Mouse (Mus musculus): Measurements from ENCODE around the gene Gm3604.
A peak's percentile ranks its signal among the peaks of the same experiment; 100 is the strongest.
"Not testable (repeated sequence)": the region's sequence is repeated elsewhere in the genome, so short reads cannot be mapped to it uniquely, and the experiment has no call there.

Gene Gm3604

DNA sequence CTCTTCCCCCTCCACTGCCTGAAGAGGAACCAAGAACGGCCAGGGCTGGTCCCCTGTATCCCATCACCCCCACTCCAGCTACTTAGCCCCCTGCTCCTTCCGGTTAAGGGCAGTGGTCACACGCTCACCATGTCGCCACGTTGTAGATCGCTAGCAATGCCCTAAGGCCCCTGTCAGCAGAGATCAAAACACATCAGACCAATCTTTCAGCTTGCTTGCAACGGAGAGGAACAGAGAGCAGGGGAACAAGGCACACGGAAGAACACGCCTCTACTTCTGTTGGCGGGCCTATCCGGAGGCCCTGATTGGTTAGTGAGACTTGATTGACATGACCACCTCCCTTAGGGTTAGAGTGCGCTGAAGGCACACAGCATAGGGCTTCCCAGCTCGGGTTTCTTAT lies at the start of gene Gm3604:
Gm3604 (minus strand) TSS at position 226 of the 400 bp plus-strand sequence.
- peak; percentile 57 to 59 for DNase-seq

DNA sequence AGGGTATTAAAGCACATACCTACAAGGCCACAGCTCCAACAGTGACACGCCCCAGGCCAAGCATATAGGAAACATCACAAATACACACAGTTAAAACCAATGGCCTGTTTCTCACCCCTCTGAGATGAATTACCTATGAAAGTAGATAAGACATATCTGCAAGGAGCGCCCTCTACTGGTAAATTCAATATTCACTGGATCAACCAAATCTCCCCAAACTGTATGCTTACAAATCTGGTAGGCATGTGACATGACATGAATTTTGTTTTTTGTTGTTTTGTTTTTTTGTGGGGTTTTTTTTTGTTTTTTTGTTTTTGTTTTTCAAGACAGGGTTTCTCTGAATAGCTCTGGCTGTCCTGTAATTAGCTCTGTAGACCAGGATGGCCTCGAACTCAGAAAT lies 16.2 kb upstream of the Gm3604 start:
- not testable (repeated sequence) for DNase-seq

DNA sequence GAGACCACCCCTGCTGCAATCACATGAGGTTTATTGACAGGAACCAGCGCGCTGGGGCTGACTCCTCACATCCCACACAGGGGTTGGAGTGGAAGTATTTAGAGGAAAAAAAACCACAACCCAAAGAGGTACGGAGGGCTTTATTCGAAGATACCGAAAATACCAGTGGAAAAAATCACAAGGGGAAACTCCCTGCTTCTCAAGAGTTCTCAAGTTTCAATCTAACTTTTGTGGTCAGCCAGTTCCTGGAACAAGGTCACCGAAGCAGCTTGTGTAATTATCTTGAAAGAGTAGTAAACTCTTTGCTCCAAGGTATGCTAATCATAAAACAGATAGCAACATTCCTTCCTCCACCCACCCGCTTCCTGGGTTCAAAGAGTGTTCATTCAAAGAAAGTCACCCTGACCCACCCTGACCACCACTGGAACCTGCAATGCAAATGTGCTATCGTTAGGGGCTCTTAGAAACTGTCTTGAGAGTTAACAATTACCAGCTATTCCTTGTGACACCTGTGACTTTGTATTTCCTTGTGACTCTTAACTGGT lies 7.2 kb upstream of the Gm3604 start:
- DNase-seq: not testable (repeated sequence)

GRCm38 (mm10) chr13:62331786-62332185 lies 51.2 kb downstream of the Gm3604 start:
- DNase-seq: no peak

GRCm38 (mm10) chr13:62331381-62331780 lies 51.6 kb downstream of the Gm3604 start:
- DNase-seq: no peak

Data from lung, postnatal 4 days (tissue).